ENCODE assay signal across 10 mouse cellular contexts in the genomic region with DNA sequence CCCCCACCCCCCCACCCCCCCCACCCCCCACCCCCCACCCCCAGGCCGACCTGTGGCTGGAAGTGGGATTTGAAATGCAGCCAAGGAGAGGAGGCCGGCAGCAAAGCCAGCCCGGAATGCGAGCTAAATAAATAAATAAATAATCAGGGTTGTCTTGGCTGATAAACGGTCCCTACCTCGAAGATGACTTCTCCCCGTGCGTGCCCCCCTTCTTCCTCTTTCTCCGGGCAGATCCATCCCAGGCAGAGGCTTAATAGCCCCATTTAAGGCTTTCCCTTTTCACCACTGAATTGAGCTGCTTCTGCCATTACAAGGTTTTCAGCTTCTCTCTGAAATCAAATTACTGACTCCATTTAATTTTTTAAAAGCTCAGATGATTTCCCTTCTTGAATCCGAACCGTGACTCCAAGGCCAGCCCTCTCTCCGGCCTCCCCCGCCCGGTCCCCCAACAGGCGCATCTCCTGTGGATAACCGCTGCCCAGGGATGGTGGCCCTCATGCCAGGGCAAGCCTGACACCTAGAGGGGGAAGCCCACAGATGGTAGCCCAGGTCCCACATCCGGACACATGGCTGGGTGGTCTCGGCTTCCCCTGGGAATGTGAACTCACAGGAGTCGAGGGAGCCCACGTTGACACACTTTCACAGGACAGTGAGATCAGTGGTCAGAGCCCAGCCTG. TPM values are rescaled to one million over a fixed set of nuclear protein-coding genes. Genes with fewer than 3 reads are reported as not detected.
DNase-seq lines count a peak whose midpoint lies in the region; ATAC-seq and TF ChIP-seq lines count a peak whose summit lies in the region.
"Had no signal": no experiment of that assay in that cellular context is flagged by ENCODE, and none has a peak within 500 bp of the region (broad histone marks: within the 10 kb centered on the region; RNA-seq: fewer than 3 reads in every experiment).

No protein-coding gene starts in this region.

- no peak for TF ChIP-seq POLR2A in heart, adult 2 months (IDR thresholded peaks at IDR 0.05; ENCODE audit: insufficient read depth, low read depth, low read length)

- no peak for TF ChIP-seq EP300 in heart, adult 2 months (IDR thresholded peaks at IDR 0.05; ENCODE audit: insufficient read depth, low read depth, low read length)

- peak; percentile 38 for TF ChIP-seq CTCF in heart, adult 2 months (IDR thresholded peaks at IDR 0.05)
- TF ChIP-seq CTCF in hindbrain, postnatal 0 days (IDR thresholded peaks at IDR 0.05; ENCODE audit: low read depth), result peak; percentile 30; the same call in 1 of the 2 replicates

- peaks cover 10% of the 10 kb centered on the region; the same call in 1 of the 2 replicates for H3K4me1 ChIP-seq in heart, adult 2 months (ENCODE audit: control insufficient read depth, insufficient read depth, low read length)
- H3K4me1 ChIP-seq in neural tube, embryonic 13.5 days (replicated peaks), result peaks cover 35% of the 10 kb centered on the region
- peaks cover 24% of the 10 kb centered on the region for H3K4me1 ChIP-seq in neural tube, embryonic 15.5 days
- peaks cover 6% of the 10 kb centered on the region for H3K4me1 ChIP-seq in hindbrain, postnatal 0 days (ENCODE audit: insufficient read depth, low read length)
- H3K4me1 ChIP-seq in stomach, embryonic 16.5 days (ENCODE audit: control insufficient read depth, insufficient read depth, low read length), result peaks cover 19% of the 10 kb centered on the region

- H3K9ac ChIP-seq in heart, adult 2 months (ENCODE audit: low read depth, low read length), result no peak overlapping the region
- H3K9ac ChIP-seq in neural tube, embryonic 13.5 days, result no peak overlapping the region
- H3K9ac ChIP-seq in neural tube, embryonic 15.5 days (replicated peaks), result no peak overlapping the region
- H3K9ac ChIP-seq in hindbrain, postnatal 0 days (replicated peaks; ENCODE audit: low read length), result no peak overlapping the region
- no peak overlapping the region for H3K9ac ChIP-seq in stomach, embryonic 16.5 days (ENCODE audit: low read length)

- no peak overlapping the region for H3K27ac ChIP-seq in heart, adult 2 months
- H3K27ac ChIP-seq in neural tube, embryonic 13.5 days (replicated peaks), result peak overlapping the region; percentile 43; the same call in 1 of the 2 replicates
- no peak overlapping the region for H3K27ac ChIP-seq in neural tube, embryonic 15.5 days (replicated peaks)
- no peak overlapping the region for H3K27ac ChIP-seq in hindbrain, postnatal 0 days
- H3K27ac ChIP-seq in stomach, embryonic 16.5 days (ENCODE audit: low read length), result no peak overlapping the region
- H3K27ac ChIP-seq: liver, embryonic 13.5 days had no signal

- no peaks in the 10 kb centered on the region for H3K9me3 ChIP-seq in neural tube, embryonic 13.5 days
- no peaks in the 10 kb centered on the region for H3K9me3 ChIP-seq in neural tube, embryonic 15.5 days (replicated peaks)
- H3K9me3 ChIP-seq in hindbrain, postnatal 0 days (ENCODE audit: low read length), result no peaks in the 10 kb centered on the region
- no peaks in the 10 kb centered on the region for H3K9me3 ChIP-seq in stomach, embryonic 16.5 days (replicated peaks; ENCODE audit: control insufficient read depth, low read length)
- H3K9me3 ChIP-seq: liver, embryonic 13.5 days had no signal

- ATAC-seq in neural tube, embryonic 13.5 days (ENCODE audit: low read depth), result no peak
- ATAC-seq in neural tube, embryonic 15.5 days (ENCODE audit: low FRiP score), result no peak
- no peak for ATAC-seq in hindbrain, postnatal 0 days
- 0 out of 2 replicates have a peak, but pooled peaks have one; percentile 9 for ATAC-seq in stomach, embryonic 16.5 days (ENCODE audit: insufficient read depth, low FRiP score)

- no peak overlapping the region for H3K4me2 ChIP-seq in neural tube, embryonic 13.5 days
- no peak overlapping the region for H3K4me2 ChIP-seq in neural tube, embryonic 15.5 days
- no peak overlapping the region for H3K4me2 ChIP-seq in hindbrain, postnatal 0 days (ENCODE audit: low read depth, low read length)
- H3K4me2 ChIP-seq in stomach, embryonic 16.5 days (ENCODE audit: low read depth, low read length), result no peak overlapping the region
- H3K4me2 ChIP-seq: liver, embryonic 13.5 days had no signal

- intact Hi-C loops in heart, adult 2 months (cut with DNase I), result no loop called here
- intact Hi-C loops in heart, postnatal 25 days (cut with DNase I), result no loop called here
- intact Hi-C loops in left cerebral cortex, postnatal 4 days (cut with DNase I), result no loop called here

- WGBS in heart, adult 2 months, result 36% methylated on average over 20 of the region's 20 CpGs
- WGBS in neural tube, embryonic 13.5 days, result 32% methylated on average over 19 of the region's 20 CpGs
- 32% methylated on average over 20 of the region's 20 CpGs for WGBS in neural tube, embryonic 15.5 days
- 40% methylated on average over 19 of the region's 20 CpGs for WGBS in hindbrain, postnatal 0 days
- WGBS in stomach, embryonic 16.5 days, result 44% methylated on average over 20 of the region's 20 CpGs

- H3K36me3 ChIP-seq in heart, adult 2 months (ENCODE audit: control insufficient read depth, insufficient read depth, low read length), result no peaks in the 10 kb centered on the region
- H3K36me3 ChIP-seq in neural tube, embryonic 13.5 days, result no peaks in the 10 kb centered on the region
- no peaks in the 10 kb centered on the region for H3K36me3 ChIP-seq in neural tube, embryonic 15.5 days
- H3K36me3 ChIP-seq in hindbrain, postnatal 0 days (ENCODE audit: insufficient read depth, low read length), result no peaks in the 10 kb centered on the region
- H3K36me3 ChIP-seq in stomach, embryonic 16.5 days (ENCODE audit: control insufficient read depth, insufficient read depth, low read length), result no peaks in the 10 kb centered on the region
- H3K36me3 ChIP-seq: liver, embryonic 13.5 days had no signal

- H3K4me3 ChIP-seq in heart, adult 2 months, result no peak overlapping the region
- H3K4me3 ChIP-seq in neural tube, embryonic 13.5 days, result no peak overlapping the region
- H3K4me3 ChIP-seq in neural tube, embryonic 15.5 days (replicated peaks), result no peak overlapping the region
- no peak overlapping the region for H3K4me3 ChIP-seq in hindbrain, postnatal 0 days (ENCODE audit: low read length)
- H3K4me3 ChIP-seq in stomach, embryonic 16.5 days (replicated peaks; ENCODE audit: low read length), result no peak overlapping the region
- H3K4me3 ChIP-seq: liver, embryonic 13.5 days had no signal

- H3K27me3 ChIP-seq in heart, adult 2 months (ENCODE audit: control insufficient read depth, insufficient read depth, low read length), result no peaks in the 10 kb centered on the region
- 0 out of 2 replicates have a peak, but pooled peaks cover 6% of the 10 kb centered on the region for H3K27me3 ChIP-seq in neural tube, embryonic 13.5 days
- H3K27me3 ChIP-seq in neural tube, embryonic 15.5 days (replicated peaks), result no peaks in the 10 kb centered on the region; the same call in 1 of the 2 replicates
- no peaks in the 10 kb centered on the region for H3K27me3 ChIP-seq in hindbrain, postnatal 0 days (ENCODE audit: insufficient read depth, low read length)
- H3K27me3 ChIP-seq in stomach, embryonic 16.5 days (ENCODE audit: control insufficient read depth, insufficient read depth, low read length), result no peaks in the 10 kb centered on the region

- H3K79me2 ChIP-seq in heart, adult 2 months (replicated peaks; ENCODE audit: control insufficient read depth, insufficient read depth, low read length), result no peaks in the 10 kb centered on the region

- DNase-seq in heart, adult 2 months, result no peak
- DNase-seq in heart, postnatal 25 days (ENCODE audit: low spot score), result no peak
- DNase-seq in hindbrain, postnatal 0 days (ENCODE audit: low spot score), result peak; percentile 14
- no peak for DNase-seq in frontal cortex, postnatal 36 days (ENCODE audit: low spot score in 2 of 2)
- no peak for DNase-seq in left cerebral cortex, postnatal 4 days
- DNase-seq: liver, embryonic 13.5 days had no signal

RNA-seq across cellular contexts. Expression of gene Gm572, which starts 34.0 kb away (rescaled TPM):
- 1 to 10 TPM; 4.5 to 5.0 TPM for total RNA-seq in heart, adult 2 months (2021)
- 1.9 and 4.1 TPM in 2 replicates for polyA plus RNA-seq in heart, adult 2 months (2012; rRNA removed)
- total RNA-seq in heart, postnatal 25 days (2021), result 1 to 10 TPM; 4.9 to 5.3 TPM
- polyA plus RNA-seq in neural tube, embryonic 13.5 days (2015; fragmentation: Nextera tagmentation; extraction: Ambion mirVana), result not detected in 2 replicates
- not detected in 2 replicates for polyA plus RNA-seq in neural tube, embryonic 15.5 days (2015; fragmentation: Nextera tagmentation; extraction: Ambion mirVana)
- total RNA-seq in hindbrain, postnatal 0 days (2014; rRNA removed), result not detected in 2 replicates
- not detected in 2 replicates for polyA plus RNA-seq in hindbrain, postnatal 0 days (2015; fragmentation: Nextera tagmentation; extraction: Ambion mirVana)
- polyA plus RNA-seq in stomach, embryonic 16.5 days (2015; fragmentation: Nextera tagmentation; extraction: Ambion mirVana), result 0.09 TPM in 1 of 2 replicates, not detected in the other
- total RNA-seq in left cerebral cortex, postnatal 4 days (2021), result not detected
- polyA plus RNA-seq: large intestine, adult 2 months; liver, embryonic 13.5 days had no signal

RNA-seq across cellular contexts. Expression of gene Tardbp, which starts 50.3 kb away (rescaled TPM):
- total RNA-seq in heart, adult 2 months (2021), result 100 to 1,000 TPM; 116 to 119 TPM
- 70.5 and 156 TPM in 2 replicates for polyA plus RNA-seq in heart, adult 2 months (2012; rRNA removed)
- total RNA-seq in heart, postnatal 25 days (2021), result 100 to 1,000 TPM; 123 to 135 TPM
- 223 and 264 TPM in 2 replicates for polyA plus RNA-seq in neural tube, embryonic 13.5 days (2015; fragmentation: Nextera tagmentation; extraction: Ambion mirVana)
- polyA plus RNA-seq in neural tube, embryonic 15.5 days (2015; fragmentation: Nextera tagmentation; extraction: Ambion mirVana), result 155 and 196 TPM in 2 replicates
- total RNA-seq in hindbrain, postnatal 0 days (2014; rRNA removed), result 160 and 205 TPM in 2 replicates
- polyA plus RNA-seq in hindbrain, postnatal 0 days (2015; fragmentation: Nextera tagmentation; extraction: Ambion mirVana), result 116 and 121 TPM in 2 replicates
- 284 and 286 TPM in 2 replicates for polyA plus RNA-seq in stomach, embryonic 16.5 days (2015; fragmentation: Nextera tagmentation; extraction: Ambion mirVana)
- 100 to 1,000 TPM; 263 to 324 TPM for total RNA-seq in left cerebral cortex, postnatal 4 days (2021)
